Mouse (Mus musculus) heart, postnatal 0 days (tissue): Measurements from ENCODE around the gene Actl6b.

ENCODE experiments used
- CTCF ChIP-seq: IDR thresholded peaks from 2 replicates; pipeline ENCODE4 v1.5.1; 2016; ENCODE audit warnings: antibody characterized with exemption, control low read depth, low read depth
- EP300 ChIP-seq: IDR thresholded peaks from 2 replicates; pipeline ENCODE4 v1.6.1; 2016; ENCODE audit warnings: antibody characterized with exemption, low read depth

DNA sequence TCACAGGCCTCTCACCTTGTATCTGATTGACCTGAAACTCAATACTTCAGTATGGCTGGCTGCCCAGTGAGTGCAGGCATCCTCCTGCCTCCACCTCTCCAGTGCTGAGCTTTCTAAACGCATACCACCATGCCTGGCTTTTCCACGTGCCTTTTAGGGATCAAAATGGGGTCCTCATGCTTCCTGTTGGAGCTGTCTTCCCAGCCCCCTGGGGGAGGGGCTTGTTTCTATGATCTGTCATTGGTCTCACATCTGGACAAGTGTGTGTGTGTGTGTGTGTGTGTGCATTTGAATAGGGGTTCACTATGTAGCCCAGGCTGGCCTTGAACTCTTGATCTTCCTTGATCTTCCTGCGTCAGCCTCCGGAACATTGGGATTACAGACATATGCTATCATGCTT, 15.9 kb upstream of the Actl6b start:
- TF ChIP-seq EP300 (no peak), CTCF (no peak)
